Mouse (Mus musculus) spleen, adult 2 months (tissue): ENCODE data around the gene Pcnx3.

ENCODE experiments used
- CTCF ChIP-seq: fragments of 200-500 bp; IDR thresholded peaks from 2 replicates; pipeline ENCODE4 v1.5.1; 2011; ENCODE audit warnings: mild to moderate bottlenecking, inconsistent platforms; ENCODE audit not compliant: insufficient read depth, insufficient read length, insufficient replicate concordance; ENCODE audit errors: extremely low read depth
- POLR2A ChIP-seq: fragments of 200-500 bp; IDR thresholded peaks from 2 replicates; pipeline ENCODE4 v1.6.1; 2011; ENCODE audit warnings: low read depth, low read length, inconsistent platforms

DNA sequence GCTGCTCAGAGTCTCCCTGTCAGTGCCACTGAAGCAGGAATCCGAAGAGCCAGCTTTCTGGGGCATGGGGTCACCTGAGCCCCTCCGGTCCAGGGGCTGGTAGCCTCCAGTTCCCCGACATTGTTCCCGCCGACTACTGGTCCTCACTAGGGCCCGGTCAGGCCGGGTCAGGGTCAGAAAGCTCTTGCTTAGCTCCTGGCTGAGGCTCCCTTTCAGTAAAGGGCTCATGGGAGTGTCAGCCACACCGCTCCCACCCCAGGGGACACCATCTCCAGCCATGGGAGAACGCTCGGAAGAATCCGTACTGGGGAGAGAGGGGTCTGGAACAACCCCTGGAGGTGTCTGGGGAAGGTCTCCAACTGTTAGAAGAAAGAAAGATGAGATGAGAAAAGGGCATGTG is 2.8 kb downstream of the Pcnx3 start:
- TF ChIP-seq CTCF (no peak), POLR2A (no peak)
